Mouse (Mus musculus): ENCODE results near the gene Dgkd.

DNA sequence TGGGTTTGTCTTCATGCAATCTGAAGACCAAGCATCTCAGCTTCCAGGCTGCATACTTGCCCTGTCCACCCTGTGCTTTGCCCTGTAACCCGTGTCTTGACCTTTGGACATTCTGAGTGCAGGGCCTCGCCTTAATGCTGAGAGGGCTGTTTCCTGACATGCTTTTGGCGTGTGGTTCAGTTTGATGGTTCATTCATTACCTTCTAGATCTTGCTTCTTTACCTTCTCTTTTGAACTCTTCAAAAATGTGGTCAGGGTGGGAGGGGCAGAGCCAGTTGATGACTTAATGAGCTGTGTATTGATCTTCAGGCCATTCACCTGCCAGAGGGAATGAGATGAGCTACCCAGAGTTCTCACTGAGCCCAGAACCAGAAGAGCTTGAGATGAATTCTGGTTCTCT is 55.6 kb downstream of the Dgkd start:
- TF ChIP-seq CTCF (IDR thresholded peaks at IDR 0.05; ENCODE audit: extremely low read depth, insufficient read length, insufficient replicate concordance, low read depth, low read length), result no peak
- peak; percentile 46; the same call in 1 of the 2 replicates for TF ChIP-seq POLR2A (IDR thresholded peaks at IDR 0.05; ENCODE audit: low read depth, low read length)

All from small intestine, adult 2 months (tissue).